Mouse (Mus musculus) kidney, adult 10 weeks (tissue): Measurements from ENCODE around the gene Il18r1. TPM values are rescaled to one million over a fixed set of nuclear protein-coding genes. Genes with fewer than 3 reads are reported as not detected.

Experiments
- polyA plus RNA-seq: library from polyadenylated mRNA; stranded (reverse); fragments of 350-450 nt; fragmentation: Illumina TruSeq; extraction: RNeasy Lipid Tissue Mini Kit (QIAGEN cat#74804); gene quantifications from one replicate; pipeline ENCODE4 v1.2.3, GENCODE M21; 2014; ENCODE audit warnings: low read depth, low replicate concordance

Il18r1 gene
- polyA plus RNA-seq, result 1.7 TPM

DNA sequence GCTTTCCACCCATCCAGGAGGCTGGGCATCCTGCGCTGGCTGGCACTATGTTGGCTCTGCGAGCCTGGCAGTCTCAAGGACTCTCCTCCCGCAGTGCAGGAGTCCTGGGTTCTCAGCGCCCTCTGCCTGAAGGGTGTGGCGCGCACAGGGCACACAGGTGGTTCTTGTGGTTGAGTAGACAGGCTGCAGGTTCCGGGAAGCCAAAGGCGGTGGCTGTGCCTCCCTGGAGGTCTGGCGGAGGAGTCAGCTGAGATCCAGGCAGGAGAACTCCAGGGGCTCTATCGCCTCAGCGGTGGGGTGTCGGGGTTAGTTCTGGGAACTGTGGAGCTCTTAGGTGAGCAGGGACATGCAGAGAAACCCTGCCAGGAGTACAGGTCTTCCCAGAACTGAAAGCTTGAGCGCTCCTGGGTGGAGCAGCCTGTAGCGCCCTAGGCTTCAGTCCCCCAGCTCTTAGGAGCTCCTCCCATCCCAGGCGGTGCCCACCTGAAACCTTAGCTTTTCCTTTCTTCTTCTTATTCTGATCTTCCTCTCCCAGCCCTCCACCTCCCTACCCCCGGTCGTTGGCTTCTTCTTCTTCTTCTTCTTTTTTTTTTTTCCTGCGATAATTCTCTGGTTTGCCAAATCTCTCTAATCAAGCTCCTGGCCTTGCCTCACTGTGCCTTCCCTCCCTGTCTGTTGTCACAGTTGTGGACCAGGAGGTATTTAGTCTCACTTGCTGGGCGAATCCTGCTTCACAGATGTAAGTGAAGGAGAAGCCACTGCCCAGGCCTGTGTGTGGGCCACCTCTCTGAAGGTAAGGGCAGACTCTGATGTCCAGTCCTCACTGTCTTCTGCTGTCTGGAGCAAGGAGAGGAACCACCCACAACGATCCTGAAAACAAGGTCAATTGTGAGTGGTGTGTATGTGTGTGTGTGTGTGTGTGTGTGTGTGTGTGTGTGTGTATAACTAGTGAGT, at the start of gene Il18r1:
Gene Il18r1, plus strand, starts transcription at position 76 of the 954 bp plus-strand sequence.

DNA sequence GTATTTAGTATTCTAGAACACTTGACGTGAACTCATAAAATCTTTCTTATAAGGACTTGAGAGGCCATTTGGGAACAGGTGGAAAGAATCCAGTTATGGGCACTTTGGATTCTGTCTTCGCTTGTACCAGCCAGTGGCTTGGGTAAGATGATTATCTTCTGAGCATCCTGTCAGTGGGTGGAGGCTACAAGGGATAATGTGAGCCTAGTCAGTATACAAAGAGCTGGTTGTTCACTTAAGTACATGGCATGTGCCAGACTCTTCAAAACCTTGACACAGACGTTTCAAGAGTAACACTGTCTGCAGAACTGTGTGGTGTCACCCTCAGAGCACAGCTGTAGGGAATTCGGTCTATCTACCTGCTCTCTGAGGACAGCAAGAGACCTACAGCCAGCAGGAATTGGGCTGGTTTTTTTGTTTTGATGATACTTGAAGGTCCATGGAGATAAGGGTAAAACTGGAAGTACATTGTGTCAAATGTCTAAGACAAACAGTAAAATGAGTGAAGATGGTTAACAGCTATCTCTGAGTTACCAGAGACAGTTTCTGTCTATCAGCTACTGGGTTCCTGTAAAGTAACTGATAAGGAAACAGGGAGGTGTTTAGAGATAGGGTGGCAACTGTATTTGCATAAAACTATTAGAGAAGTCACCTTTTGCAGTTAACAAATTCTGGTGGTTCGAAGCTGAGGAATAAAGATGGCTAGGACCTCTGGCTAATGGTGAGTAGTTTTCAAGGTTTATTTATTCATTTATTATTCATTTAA, 36.3 kb upstream of the Il18r1 start, which contains the start of gene Il1rl1:
Gene Il1rl1, plus strand, starts transcription at position 661 of the 766 bp plus-strand sequence.

DNA sequence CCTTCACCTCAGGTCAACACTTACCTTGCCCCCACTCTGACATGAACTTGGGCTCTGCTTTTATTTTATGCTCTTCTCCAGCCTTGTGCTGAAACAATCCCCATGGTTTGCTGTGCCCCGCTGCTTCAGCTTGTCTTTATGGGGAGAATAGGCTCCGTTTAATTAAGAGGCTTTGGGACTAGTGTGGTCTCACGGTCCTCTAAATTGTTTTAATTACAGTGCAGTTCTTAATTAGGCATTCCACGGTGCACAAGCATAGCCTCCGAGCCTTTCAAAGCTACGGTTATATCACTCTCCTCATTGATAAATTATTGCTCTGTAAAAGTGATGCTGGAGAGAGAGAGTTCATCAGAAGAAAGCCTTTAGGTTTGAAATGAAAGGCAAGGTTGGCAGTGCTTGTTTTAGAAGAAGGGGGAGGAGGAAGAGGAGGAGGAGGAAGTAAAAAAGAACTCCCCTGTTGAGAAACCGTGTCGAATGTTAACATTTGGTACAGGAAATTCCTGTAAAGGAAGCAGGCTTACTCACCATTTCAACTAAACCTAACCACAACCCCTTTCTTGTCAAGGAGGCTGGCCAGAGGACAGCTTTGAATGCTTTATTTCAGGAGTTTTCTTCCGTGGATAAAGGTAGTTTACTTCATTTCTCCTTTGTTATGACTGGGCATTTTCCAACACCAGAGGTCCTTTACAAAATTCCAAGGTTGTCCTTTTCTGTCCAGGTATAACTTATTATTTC, 49.7 kb downstream of the Il18r1 start, which contains the start of gene Il18rap:
Gene Il18rap, plus strand, starts transcription at position 512 of the 735 bp plus-strand sequence.

Other genes with a start within 250 kb of the Il18r1 start
- 10.7 TPM for gene Il1r1, start 240.5 kb upstream of the Il18r1 start, polyA plus RNA-seq
- 1.4 TPM for gene Il1rl2, start 140.9 kb upstream of the Il18r1 start, polyA plus RNA-seq
- gene Il1rl1, start 36.0 kb upstream of the Il18r1 start, polyA plus RNA-seq, result 1.0 TPM
- 0.44 TPM for gene Il18rap, start 49.8 kb downstream of the Il18r1 start, polyA plus RNA-seq
- gene Slc9a4, start 114.5 kb downstream of the Il18r1 start, polyA plus RNA-seq, result 3.7 TPM
- gene Slc9a2, start 215.0 kb downstream of the Il18r1 start, polyA plus RNA-seq, result 26.5 TPM